Mouse (Mus musculus): ENCODE data around the gene Peg12. TPM values are rescaled to one million over a fixed set of nuclear protein-coding genes. Genes with fewer than 3 reads are reported as not detected.

Gene Peg12
- polyA plus RNA-seq, 1 experiment from 2014 or later: 63.7 TPM

GRCm38 (mm10) chr7:62433243-62433642 is 31.1 kb downstream of the Peg12 start:
- Histone ChIP-seq H3K4me2 (ENCODE audit: low read depth) (no peak overlapping the region), H3K27me3 (ENCODE audit: control insufficient read depth, insufficient read depth, low read length) (no peaks in the 10 kb centered on the region), H3K4me3 (ENCODE audit: low read depth, low read length) (no peak overlapping the region), H3K9me3 (ENCODE audit: control insufficient read depth, low read length) (no peaks in the 10 kb centered on the region), H3K9ac (ENCODE audit: low read length) (no peak overlapping the region), H3K4me1 (ENCODE audit: control insufficient read depth, insufficient read depth, low read length) (no peaks in the 10 kb centered on the region), H3K27ac (ENCODE audit: low read depth, low read length) (no peak overlapping the region), H3K36me3 (ENCODE audit: control insufficient read depth, insufficient read depth, low read length) (no peaks in the 10 kb centered on the region)
- WGBS: 36% methylated on average over 3 of the region's 3 CpGs
- DNase-seq (ENCODE audit: low spot score): no peak
- ATAC-seq (ENCODE audit: insufficient read depth, low FRiP score, low TSS enrichment): no peak

DNA sequence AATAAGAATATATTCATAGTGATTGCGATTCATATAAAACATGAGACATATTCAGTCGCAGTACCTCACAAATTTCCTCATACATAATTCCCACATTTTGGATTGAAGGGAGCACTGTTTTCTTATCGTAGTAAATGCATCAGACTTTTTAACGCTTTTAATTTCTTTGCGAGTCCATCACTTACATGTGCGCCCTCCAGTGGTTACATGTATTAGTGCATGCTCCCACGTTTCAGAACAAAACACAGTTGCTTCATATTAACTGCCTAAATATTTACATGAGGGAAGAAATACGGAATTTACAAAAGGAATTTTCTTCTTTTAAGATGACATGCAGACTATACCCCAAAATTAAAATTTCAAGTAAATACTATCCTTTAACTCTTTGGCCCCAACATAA is 36.0 kb downstream of the Peg12 start:
- ATAC-seq (ENCODE audit: insufficient read depth, low FRiP score, low TSS enrichment): no peak
- 22% methylated on average over 8 of the region's 8 CpGs for WGBS
- DNase-seq (ENCODE audit: low spot score): peak; percentile 39
- H3K4me2 ChIP-seq (ENCODE audit: low read depth): no peak overlapping the region
- H3K27me3 ChIP-seq (ENCODE audit: control insufficient read depth, insufficient read depth, low read length): no peaks in the 10 kb centered on the region
- no peaks in the 10 kb centered on the region for H3K4me1 ChIP-seq (ENCODE audit: control insufficient read depth, insufficient read depth, low read length)
- no peak overlapping the region for H3K27ac ChIP-seq (ENCODE audit: low read depth, low read length)
- no peak overlapping the region for H3K4me3 ChIP-seq (ENCODE audit: low read depth, low read length)
- no peaks in the 10 kb centered on the region for H3K36me3 ChIP-seq (ENCODE audit: control insufficient read depth, insufficient read depth, low read length)
- H3K9me3 ChIP-seq (ENCODE audit: control insufficient read depth, low read length): no peaks in the 10 kb centered on the region
- no peak overlapping the region for H3K9ac ChIP-seq (ENCODE audit: low read length)

GRCm38 (mm10) chr7:62423210-62423609 is 41.1 kb downstream of the Peg12 start:
- DNase-seq (ENCODE audit: low spot score): peak; percentile 49
- ATAC-seq (ENCODE audit: insufficient read depth, low FRiP score, low TSS enrichment): peak; percentile 43
- Histone ChIP-seq H3K9ac (ENCODE audit: low read length) (0 out of 2 replicates have a peak overlapping the region, but pooled peaks have one; percentile 22), H3K27me3 (ENCODE audit: control insufficient read depth, insufficient read depth, low read length) (no peaks in the 10 kb centered on the region), H3K27ac (ENCODE audit: low read depth, low read length) (peak overlapping the region; percentile 36; the same call in 1 of the 2 replicates), H3K4me1 (ENCODE audit: control insufficient read depth, insufficient read depth, low read length) (no peaks in the 10 kb centered on the region), H3K4me3 (ENCODE audit: low read depth, low read length) (peak overlapping the region; percentile 19), H3K36me3 (ENCODE audit: control insufficient read depth, insufficient read depth, low read length) (no peaks in the 10 kb centered on the region), H3K9me3 (ENCODE audit: control insufficient read depth, low read length) (no peaks in the 10 kb centered on the region), H3K4me2 (ENCODE audit: low read depth) (peak overlapping the region; percentile 28)
- 29% methylated on average over 4 of the region's 4 CpGs for WGBS

DNA sequence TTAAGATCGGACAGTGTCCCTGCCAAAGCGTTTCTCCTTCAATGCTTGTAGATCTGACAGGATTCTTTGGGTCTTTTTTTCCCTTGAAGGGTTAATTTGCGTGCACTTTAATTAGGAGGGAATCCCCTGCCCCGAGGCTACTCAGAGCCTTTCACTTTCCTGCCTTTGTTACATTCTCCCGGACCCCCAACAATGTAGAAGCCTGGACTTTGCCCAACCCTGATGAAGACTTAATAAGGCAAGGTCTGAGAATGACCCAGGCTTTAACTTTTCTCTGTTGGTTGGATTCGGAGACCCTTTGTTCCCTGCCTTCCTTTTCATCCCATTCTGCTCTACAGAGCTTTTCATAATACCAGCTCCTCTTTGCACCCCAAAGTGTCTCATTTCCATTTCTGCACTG is 43.7 kb downstream of the Peg12 start:
- no peaks in the 10 kb centered on the region for H3K9me3 ChIP-seq (ENCODE audit: control insufficient read depth, low read length)
- H3K9ac ChIP-seq (ENCODE audit: low read length): peak overlapping the region; percentile 43; the same call in 1 of the 2 replicates
- peak overlapping the region; percentile 27 for H3K4me2 ChIP-seq (ENCODE audit: low read depth)
- WGBS: 55% methylated on average over 6 of the region's 6 CpGs
- no peaks in the 10 kb centered on the region for H3K36me3 ChIP-seq (ENCODE audit: control insufficient read depth, insufficient read depth, low read length)
- H3K27me3 ChIP-seq (ENCODE audit: control insufficient read depth, insufficient read depth, low read length): no peaks in the 10 kb centered on the region
- H3K4me1 ChIP-seq (ENCODE audit: control insufficient read depth, insufficient read depth, low read length): no peaks in the 10 kb centered on the region
- H3K27ac ChIP-seq (ENCODE audit: low read depth, low read length): peak overlapping the region; percentile 86
- peak overlapping the region; percentile 73 for H3K4me3 ChIP-seq (ENCODE audit: low read depth, low read length)
- DNase-seq (ENCODE audit: low spot score): peak; percentile 47
- ATAC-seq (ENCODE audit: insufficient read depth, low FRiP score, low TSS enrichment): peak; percentile 62

GRCm38 (mm10) chr7:62419493-62420360 is 44.6 kb downstream of the Peg12 start, which contains the start of gene Mkrn3:
Mkrn3 (minus strand) TSS chr7:62420139.
- ATAC-seq (ENCODE audit: insufficient read depth, low FRiP score, low TSS enrichment) (peak; percentile 85), DNase-seq (ENCODE audit: low spot score) (peak; percentile 87)
- Histone ChIP-seq H3K4me1 (ENCODE audit: control insufficient read depth, insufficient read depth, low read length) (no peaks in the 10 kb centered on the region), H3K9ac (ENCODE audit: low read length) (peak within 1 kb of the TSS; percentile 92), H3K9me3 (ENCODE audit: control insufficient read depth, low read length) (no peaks in the 10 kb centered on the region), H3K4me3 (ENCODE audit: low read depth, low read length) (peak within 1 kb of the TSS; percentile 73), H3K36me3 (ENCODE audit: control insufficient read depth, insufficient read depth, low read length) (no peaks in the 10 kb centered on the region), H3K4me2 (ENCODE audit: low read depth) (peak within 1 kb of the TSS; percentile 64), H3K27me3 (ENCODE audit: control insufficient read depth, insufficient read depth, low read length) (no peaks in the 10 kb centered on the region), H3K27ac (ENCODE audit: low read depth, low read length) (peak within 1 kb of the TSS; percentile 87)
- 25% methylated on average over 47 of the region's 49 CpGs for WGBS

- Histone ChIP-seq H3K4me3 (ENCODE audit: low read depth, low read length) (peak overlapping the region; percentile 73), H3K27me3 (ENCODE audit: control insufficient read depth, insufficient read depth, low read length) (no peaks in the 10 kb centered on the region), H3K36me3 (ENCODE audit: control insufficient read depth, insufficient read depth, low read length) (no peaks in the 10 kb centered on the region), H3K4me2 (ENCODE audit: low read depth) (peak overlapping the region; percentile 64), H3K9ac (ENCODE audit: low read length) (peak overlapping the region; percentile 92), H3K27ac (ENCODE audit: low read depth, low read length) (peak overlapping the region; percentile 87), H3K4me1 (ENCODE audit: control insufficient read depth, insufficient read depth, low read length) (no peaks in the 10 kb centered on the region), H3K9me3 (ENCODE audit: control insufficient read depth, low read length) (no peaks in the 10 kb centered on the region)
- peak; percentile 1; the same call in 1 of the 2 replicates for ATAC-seq (ENCODE audit: insufficient read depth, low FRiP score, low TSS enrichment)
- WGBS: 52% methylated on average over 17 of the region's 17 CpGs
- no peak for DNase-seq (ENCODE audit: low spot score)
Observed at GRCm38 (mm10) chr7:62419105-62419492, 45.2 kb downstream of the Peg12 start.

DNA sequence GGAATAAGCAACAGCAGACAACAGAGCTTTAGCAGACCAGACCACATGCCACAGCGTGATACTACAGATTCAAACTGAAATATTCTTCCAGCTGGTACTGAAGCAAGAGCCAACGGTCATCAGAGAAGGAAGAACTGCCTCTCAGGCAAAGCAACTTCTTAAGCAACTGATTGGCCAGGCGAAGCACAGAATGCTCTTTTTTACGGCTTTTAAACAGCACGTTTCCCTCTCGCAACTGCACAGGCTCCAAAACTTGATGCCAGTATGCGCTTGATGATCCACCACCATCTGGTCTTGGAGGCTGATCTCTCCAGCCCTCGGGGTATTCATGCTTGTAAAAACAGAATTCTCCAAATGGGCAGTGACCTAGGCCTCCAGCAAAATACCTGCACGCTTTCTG is 46.0 kb downstream of the Peg12 start:
- Histone ChIP-seq H3K27me3 (ENCODE audit: control insufficient read depth, insufficient read depth, low read length) (no peaks in the 10 kb centered on the region), H3K9ac (ENCODE audit: low read length) (peak overlapping the region; percentile 92; the same call in 1 of the 2 replicates), H3K36me3 (ENCODE audit: control insufficient read depth, insufficient read depth, low read length) (no peaks in the 10 kb centered on the region), H3K4me1 (ENCODE audit: control insufficient read depth, insufficient read depth, low read length) (no peaks in the 10 kb centered on the region), H3K4me2 (ENCODE audit: low read depth) (peak overlapping the region; percentile 64), H3K9me3 (ENCODE audit: control insufficient read depth, low read length) (no peaks in the 10 kb centered on the region), H3K4me3 (ENCODE audit: low read depth, low read length) (peak overlapping the region; percentile 73), H3K27ac (ENCODE audit: low read depth, low read length) (0 out of 2 replicates have a peak overlapping the region, but pooled peaks have one; percentile 23)
- WGBS: 62% methylated on average over 9 of the region's 9 CpGs
- ATAC-seq (ENCODE audit: insufficient read depth, low FRiP score, low TSS enrichment): no peak
- DNase-seq (ENCODE audit: low spot score): no peak

DNA sequence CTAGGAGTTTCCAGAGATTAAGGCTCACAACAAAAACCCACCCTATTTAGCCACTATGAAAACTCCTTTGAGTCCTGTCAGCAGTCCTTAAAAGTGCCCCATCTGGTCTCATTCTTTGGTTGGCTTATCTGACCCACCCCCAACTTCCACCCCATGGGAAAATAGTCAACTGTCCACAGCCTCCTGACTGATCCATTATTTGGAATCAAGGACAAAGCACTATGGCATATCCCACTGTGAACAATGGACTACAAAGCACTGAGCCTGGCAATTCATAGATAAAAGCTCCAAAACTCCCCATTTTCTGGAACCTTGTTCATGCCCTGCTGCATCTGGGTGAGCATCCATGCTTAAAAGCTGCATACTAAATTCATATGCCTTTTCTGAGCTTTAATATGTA is 48.1 kb downstream of the Peg12 start:
- Histone ChIP-seq H3K4me2 (ENCODE audit: low read depth) (peak overlapping the region; percentile 12; the same call in 1 of the 2 replicates), H3K4me1 (ENCODE audit: control insufficient read depth, insufficient read depth, low read length) (no peaks in the 10 kb centered on the region), H3K27ac (ENCODE audit: low read depth, low read length) (peak overlapping the region; percentile 75), H3K36me3 (ENCODE audit: control insufficient read depth, insufficient read depth, low read length) (no peaks in the 10 kb centered on the region), H3K9ac (ENCODE audit: low read length) (peak overlapping the region; percentile 39), H3K27me3 (ENCODE audit: control insufficient read depth, insufficient read depth, low read length) (no peaks in the 10 kb centered on the region), H3K4me3 (ENCODE audit: low read depth, low read length) (no peak overlapping the region), H3K9me3 (ENCODE audit: control insufficient read depth, low read length) (no peaks in the 10 kb centered on the region)
- peak; percentile 60 for DNase-seq (ENCODE audit: low spot score)
- ATAC-seq (ENCODE audit: insufficient read depth, low FRiP score, low TSS enrichment): peak; percentile 28; the same call in 1 of the 2 replicates

DNA sequence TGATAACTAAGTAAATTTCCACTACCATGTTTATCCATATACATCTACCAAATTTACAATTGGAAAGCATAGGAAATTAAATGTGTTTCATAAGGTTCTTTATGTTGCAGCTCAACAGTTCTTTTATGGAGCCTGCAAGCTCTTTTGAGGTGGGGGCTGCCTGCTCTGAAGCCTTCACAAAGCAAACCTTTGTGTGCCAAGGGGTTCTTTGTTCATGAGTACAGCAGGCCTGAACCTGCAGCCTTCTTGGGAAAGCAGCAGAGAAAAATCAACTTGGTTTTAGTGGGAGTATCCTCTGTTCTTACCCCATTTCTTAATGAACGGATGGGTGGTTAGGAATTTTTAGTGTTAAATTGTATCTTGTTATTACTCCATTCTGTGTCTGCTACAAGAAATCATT is 49.1 kb downstream of the Peg12 start:
- Histone ChIP-seq H3K9ac (ENCODE audit: low read length) (no peak overlapping the region), H3K4me2 (ENCODE audit: low read depth) (no peak overlapping the region)

More for the DNA sequence above, 49.1 kb downstream of the Peg12 start:
- no peaks in the 10 kb centered on the region for H3K4me1 ChIP-seq (ENCODE audit: control insufficient read depth, insufficient read depth, low read length)
- ATAC-seq (ENCODE audit: insufficient read depth, low FRiP score, low TSS enrichment) (no peak), DNase-seq (ENCODE audit: low spot score) (peak; percentile 30)
- peak overlapping the region; percentile 63 for H3K27ac ChIP-seq (ENCODE audit: low read depth, low read length)
- H3K36me3 ChIP-seq (ENCODE audit: control insufficient read depth, insufficient read depth, low read length): no peaks in the 10 kb centered on the region
- H3K27me3 ChIP-seq (ENCODE audit: control insufficient read depth, insufficient read depth, low read length): no peaks in the 10 kb centered on the region
- H3K9me3 ChIP-seq (ENCODE audit: control insufficient read depth, low read length): no peaks in the 10 kb centered on the region
- H3K4me3 ChIP-seq (ENCODE audit: low read depth, low read length): no peak overlapping the region
- WGBS: 54% methylated on average over 1 of the region's 1 CpGs
